Mouse (Mus musculus): ENCODE measurements around the gene Mcoln2. TPM values are rescaled to one million over a fixed set of nuclear protein-coding genes. Genes with fewer than 3 reads are reported as not detected.
A peak's percentile ranks its signal among the peaks of the same experiment; 100 is the strongest.

The Mcoln2 gene
- polyA plus RNA-seq, 1 experiment = 0.07 TPM

GRCm38 (mm10) chr3:146216561-146216960 is 66.9 kb downstream of the Mcoln2 start:
- no peaks in the 10 kb centered on the region for H3K4me1 ChIP-seq (ENCODE audit: control insufficient read depth, insufficient read depth, low read length)
- no peak overlapping the region for H3K4me3 ChIP-seq (replicated peaks; ENCODE audit: insufficient read depth, low read depth, low read length)
- H3K27me3 ChIP-seq (ENCODE audit: control insufficient read depth, insufficient read depth, low read length) = no peaks in the 10 kb centered on the region; the same call in 1 of the 2 replicates
- 93% methylated on average over 3 of the region's 3 CpGs for WGBS
- TF ChIP-seq CTCF (IDR thresholded peaks at IDR 0.05; ENCODE audit: borderline replicate concordance, insufficient read depth, low read depth, low read length) (no peak), POLR2A (IDR thresholded peaks at IDR 0.05; ENCODE audit: borderline replicate concordance, insufficient read depth, low read length) (no peak)
- H3K27ac ChIP-seq (ENCODE audit: insufficient read depth, low read length) = no peak overlapping the region
- DNase-seq = no peak

- H3K4me1 ChIP-seq (ENCODE audit: control insufficient read depth, insufficient read depth, low read length) = no peaks in the 10 kb centered on the region
- DNase-seq = peak; percentile 8 to 14
- no peak within 1 kb of the TSS for H3K27ac ChIP-seq (ENCODE audit: insufficient read depth, low read length)
- WGBS = under 1% methylated on average over 73 of the region's 73 CpGs
- TF ChIP-seq CTCF (IDR thresholded peaks at IDR 0.05; ENCODE audit: borderline replicate concordance, insufficient read depth, low read depth, low read length) = no peak
- no peak for TF ChIP-seq POLR2A (IDR thresholded peaks at IDR 0.05; ENCODE audit: borderline replicate concordance, insufficient read depth, low read length)
- no peak within 1 kb of the TSS for H3K4me3 ChIP-seq (replicated peaks; ENCODE audit: insufficient read depth, low read depth, low read length)
- no peaks in the 10 kb centered on the region; the same call in 1 of the 2 replicates for H3K27me3 ChIP-seq (ENCODE audit: control insufficient read depth, insufficient read depth, low read length)
Observed at GRCm38 (mm10) chr3:146220776-146221486, 71.3 kb downstream of the Mcoln2 start, which contains the start of gene Lpar3. TSS of gene Lpar3 (plus strand) at chr3:146220963.

GRCm38 (mm10) chr3:146224271-146224670 is 74.6 kb downstream of the Mcoln2 start:
- no peak for DNase-seq
- Histone ChIP-seq H3K27me3 (ENCODE audit: control insufficient read depth, insufficient read depth, low read length) (no peaks in the 10 kb centered on the region; the same call in 1 of the 2 replicates), H3K27ac (ENCODE audit: insufficient read depth, low read length) (no peak overlapping the region), H3K4me1 (ENCODE audit: control insufficient read depth, insufficient read depth, low read length) (no peaks in the 10 kb centered on the region), H3K4me3 (replicated peaks; ENCODE audit: insufficient read depth, low read depth, low read length) (no peak overlapping the region)
- no peak for TF ChIP-seq CTCF (IDR thresholded peaks at IDR 0.05; ENCODE audit: borderline replicate concordance, insufficient read depth, low read depth, low read length)
- no peak for TF ChIP-seq POLR2A (IDR thresholded peaks at IDR 0.05; ENCODE audit: borderline replicate concordance, insufficient read depth, low read length)
- 73% methylated on average over 4 of the region's 4 CpGs for WGBS

- H3K27ac ChIP-seq (ENCODE audit: insufficient read depth, low read length) = no peak overlapping the region
- H3K4me1 ChIP-seq (ENCODE audit: control insufficient read depth, insufficient read depth, low read length) = no peaks in the 10 kb centered on the region
- 72% methylated on average over 7 of the region's 7 CpGs for WGBS
- H3K27me3 ChIP-seq (ENCODE audit: control insufficient read depth, insufficient read depth, low read length) = no peaks in the 10 kb centered on the region; the same call in 1 of the 2 replicates
- no peak for DNase-seq
- H3K4me3 ChIP-seq (replicated peaks; ENCODE audit: insufficient read depth, low read depth, low read length) = no peak overlapping the region
- no peak for TF ChIP-seq CTCF (IDR thresholded peaks at IDR 0.05; ENCODE audit: borderline replicate concordance, insufficient read depth, low read depth, low read length)
- TF ChIP-seq POLR2A (IDR thresholded peaks at IDR 0.05; ENCODE audit: borderline replicate concordance, insufficient read depth, low read length) = no peak
Observed at GRCm38 (mm10) chr3:146225061-146225761, 75.6 kb downstream of the Mcoln2 start.

GRCm38 (mm10) chr3:146227427-146227826 is 77.8 kb downstream of the Mcoln2 start:
- H3K4me3 ChIP-seq (replicated peaks; ENCODE audit: insufficient read depth, low read depth, low read length) = no peak overlapping the region
- H3K4me1 ChIP-seq (ENCODE audit: control insufficient read depth, insufficient read depth, low read length) = no peaks in the 10 kb centered on the region
- no peak overlapping the region for H3K27ac ChIP-seq (ENCODE audit: insufficient read depth, low read length)
- no peaks in the 10 kb centered on the region; the same call in 1 of the 2 replicates for H3K27me3 ChIP-seq (ENCODE audit: control insufficient read depth, insufficient read depth, low read length)
- 66% methylated on average over 3 of the region's 3 CpGs for WGBS
- DNase-seq = no peak
- TF ChIP-seq POLR2A (IDR thresholded peaks at IDR 0.05; ENCODE audit: borderline replicate concordance, insufficient read depth, low read length) (no peak), CTCF (IDR thresholded peaks at IDR 0.05; ENCODE audit: borderline replicate concordance, insufficient read depth, low read depth, low read length) (no peak)

- no peak for TF ChIP-seq CTCF (IDR thresholded peaks at IDR 0.05; ENCODE audit: borderline replicate concordance, insufficient read depth, low read depth, low read length)
- no peak for TF ChIP-seq POLR2A (IDR thresholded peaks at IDR 0.05; ENCODE audit: borderline replicate concordance, insufficient read depth, low read length)
- H3K27ac ChIP-seq (ENCODE audit: insufficient read depth, low read length) = no peak overlapping the region
- WGBS = 72% methylated on average over 13 of the region's 13 CpGs
- no peak for DNase-seq
- H3K27me3 ChIP-seq (ENCODE audit: control insufficient read depth, insufficient read depth, low read length) = no peaks in the 10 kb centered on the region; the same call in 1 of the 2 replicates
- H3K4me1 ChIP-seq (ENCODE audit: control insufficient read depth, insufficient read depth, low read length) = no peaks in the 10 kb centered on the region
- no peak overlapping the region for H3K4me3 ChIP-seq (replicated peaks; ENCODE audit: insufficient read depth, low read depth, low read length)
Observed at GRCm38 (mm10) chr3:146228559-146229310, 79.1 kb downstream of the Mcoln2 start.

- TF ChIP-seq POLR2A (IDR thresholded peaks at IDR 0.05; ENCODE audit: borderline replicate concordance, insufficient read depth, low read length) (no peak), CTCF (IDR thresholded peaks at IDR 0.05; ENCODE audit: borderline replicate concordance, insufficient read depth, low read depth, low read length) (no peak)
Observed at GRCm38 (mm10) chr3:146232708-146233107, 83.1 kb downstream of the Mcoln2 start.

More at GRCm38 (mm10) chr3:146232708-146233107, 83.1 kb downstream of the Mcoln2 start:
- Histone ChIP-seq H3K27ac (ENCODE audit: insufficient read depth, low read length) (no peak overlapping the region), H3K27me3 (ENCODE audit: control insufficient read depth, insufficient read depth, low read length) (no peaks in the 10 kb centered on the region; the same call in 1 of the 2 replicates), H3K4me3 (replicated peaks; ENCODE audit: insufficient read depth, low read depth, low read length) (no peak overlapping the region), H3K4me1 (ENCODE audit: control insufficient read depth, insufficient read depth, low read length) (no peaks in the 10 kb centered on the region)
- DNase-seq = no peak
- WGBS = 74% methylated on average over 7 of the region's 7 CpGs

All from cerebellum, adult 2 months (tissue).